Mouse (Mus musculus): ENCODE data around the gene Spta1. TPM values are rescaled to one million over a fixed set of nuclear protein-coding genes. Genes with fewer than 3 reads are reported as not detected.

Spta1 gene
- 2.0 and 2.4 TPM in 2 replicates for polyA plus RNA-seq (2014; fragmentation: Nextera tagmentation; extraction: Ambion mirVana)

GRCm38 (mm10) chr1:174172605-174173004 lies at the start of gene Spta1:
TSS of gene Spta1 (plus strand) at chr1:174172776.
- WGBS: 34% methylated on average over 3 of the region's 3 CpGs
- peak; percentile 4 for DNase-seq (ENCODE audit: low spot score)
- Histone ChIP-seq H3K9ac (replicated peaks; ENCODE audit: low read length) (no peak within 1 kb of the TSS), H3K27ac (replicated peaks; ENCODE audit: low read depth, low read length) (no peak within 1 kb of the TSS), H3K4me3 (ENCODE audit: low read depth, low read length) (no peak within 1 kb of the TSS), H3K9me3 (replicated peaks; ENCODE audit: control insufficient read depth, low read length) (no peaks in the 10 kb centered on the region), H3K4me1 (ENCODE audit: control insufficient read depth, insufficient read depth, low read length) (no peaks in the 10 kb centered on the region), H3K36me3 (replicated peaks; ENCODE audit: control insufficient read depth, insufficient read depth, low read depth, low read length) (no peaks in the 10 kb centered on the region), H3K4me2 (ENCODE audit: low read depth, low read length) (no peak within 1 kb of the TSS), H3K27me3 (ENCODE audit: control insufficient read depth, insufficient read depth, low read length) (no peaks in the 10 kb centered on the region)
- no peak for ATAC-seq (replicated peaks; ENCODE audit: insufficient number of reproducible peaks, low FRiP score, low TSS enrichment, low read depth)

- no peak for DNase-seq (ENCODE audit: low spot score)
- H3K4me2 ChIP-seq (ENCODE audit: low read depth, low read length): no peak within 1 kb of the TSS
- H3K9ac ChIP-seq (replicated peaks; ENCODE audit: low read length): no peak within 1 kb of the TSS
- no peaks in the 10 kb centered on the region for H3K4me1 ChIP-seq (ENCODE audit: control insufficient read depth, insufficient read depth, low read length)
- H3K4me3 ChIP-seq (ENCODE audit: low read depth, low read length): no peak within 1 kb of the TSS
- H3K27ac ChIP-seq (replicated peaks; ENCODE audit: low read depth, low read length): no peak within 1 kb of the TSS
- no peak for ATAC-seq (replicated peaks; ENCODE audit: insufficient number of reproducible peaks, low FRiP score, low TSS enrichment, low read depth)
- WGBS: 77% methylated on average over 3 of the region's 3 CpGs
- no peaks in the 10 kb centered on the region for H3K36me3 ChIP-seq (replicated peaks; ENCODE audit: control insufficient read depth, insufficient read depth, low read depth, low read length)
- no peaks in the 10 kb centered on the region for H3K9me3 ChIP-seq (replicated peaks; ENCODE audit: control insufficient read depth, low read length)
- no peaks in the 10 kb centered on the region for H3K27me3 ChIP-seq (ENCODE audit: control insufficient read depth, insufficient read depth, low read length)
These were observed 41.4 kb upstream of the Spta1 start, which contains the start of gene Olfr424 for GRCm38 (mm10) chr1:174131217-174131616. TSS of gene Olfr424 (plus strand) at chr1:174131517.

- no peak overlapping the region for H3K27ac ChIP-seq (replicated peaks; ENCODE audit: low read depth, low read length)
- H3K4me3 ChIP-seq (ENCODE audit: low read depth, low read length): no peak overlapping the region
- ATAC-seq (replicated peaks; ENCODE audit: insufficient number of reproducible peaks, low FRiP score, low TSS enrichment, low read depth) (no peak), DNase-seq (ENCODE audit: low spot score) (no peak)
- no peaks in the 10 kb centered on the region for H3K4me1 ChIP-seq (ENCODE audit: control insufficient read depth, insufficient read depth, low read length)
- WGBS: 72% methylated on average over 3 of the region's 3 CpGs
- H3K4me2 ChIP-seq (ENCODE audit: low read depth, low read length): no peak overlapping the region
- no peak overlapping the region for H3K9ac ChIP-seq (replicated peaks; ENCODE audit: low read length)
- H3K27me3 ChIP-seq (ENCODE audit: control insufficient read depth, insufficient read depth, low read length): no peaks in the 10 kb centered on the region
- no peaks in the 10 kb centered on the region for H3K36me3 ChIP-seq (replicated peaks; ENCODE audit: control insufficient read depth, insufficient read depth, low read depth, low read length)
- no peaks in the 10 kb centered on the region for H3K9me3 ChIP-seq (replicated peaks; ENCODE audit: control insufficient read depth, low read length)
These were observed 40.6 kb upstream of the Spta1 start for GRCm38 (mm10) chr1:174131999-174132398.

- Histone ChIP-seq H3K4me1 (ENCODE audit: control insufficient read depth, insufficient read depth, low read length) (no peaks in the 10 kb centered on the region), H3K36me3 (replicated peaks; ENCODE audit: control insufficient read depth, insufficient read depth, low read depth, low read length) (no peaks in the 10 kb centered on the region), H3K27me3 (ENCODE audit: control insufficient read depth, insufficient read depth, low read length) (no peaks in the 10 kb centered on the region), H3K4me3 (ENCODE audit: low read depth, low read length) (no peak overlapping the region), H3K9ac (replicated peaks; ENCODE audit: low read length) (no peak overlapping the region), H3K4me2 (ENCODE audit: low read depth, low read length) (no peak overlapping the region), H3K27ac (replicated peaks; ENCODE audit: low read depth, low read length) (no peak overlapping the region), H3K9me3 (replicated peaks; ENCODE audit: control insufficient read depth, low read length) (no peaks in the 10 kb centered on the region)
- ATAC-seq (replicated peaks; ENCODE audit: insufficient number of reproducible peaks, low FRiP score, low TSS enrichment, low read depth) (no peak), DNase-seq (ENCODE audit: low spot score) (no peak)
- 77% methylated on average over 2 of the region's 2 CpGs for WGBS
These were observed 31.2 kb upstream of the Spta1 start for GRCm38 (mm10) chr1:174141384-174141783.

- WGBS: 84% methylated on average over 1 of the region's 1 CpGs
- Histone ChIP-seq H3K9ac (replicated peaks; ENCODE audit: low read length) (no peak overlapping the region), H3K4me1 (ENCODE audit: control insufficient read depth, insufficient read depth, low read length) (no peaks in the 10 kb centered on the region), H3K4me2 (ENCODE audit: low read depth, low read length) (no peak overlapping the region), H3K9me3 (replicated peaks; ENCODE audit: control insufficient read depth, low read length) (no peaks in the 10 kb centered on the region), H3K4me3 (ENCODE audit: low read depth, low read length) (no peak overlapping the region), H3K36me3 (replicated peaks; ENCODE audit: control insufficient read depth, insufficient read depth, low read depth, low read length) (no peaks in the 10 kb centered on the region), H3K27me3 (ENCODE audit: control insufficient read depth, insufficient read depth, low read length) (no peaks in the 10 kb centered on the region), H3K27ac (replicated peaks; ENCODE audit: low read depth, low read length) (no peak overlapping the region)
- ATAC-seq (replicated peaks; ENCODE audit: insufficient number of reproducible peaks, low FRiP score, low TSS enrichment, low read depth) (no peak), DNase-seq (ENCODE audit: low spot score) (no peak)
These were observed 25.9 kb upstream of the Spta1 start for GRCm38 (mm10) chr1:174146696-174147095.

GRCm38 (mm10) chr1:174149289-174149688 lies 23.3 kb upstream of the Spta1 start:
- no peaks in the 10 kb centered on the region for H3K36me3 ChIP-seq (replicated peaks; ENCODE audit: control insufficient read depth, insufficient read depth, low read depth, low read length)
- no peaks in the 10 kb centered on the region for H3K4me1 ChIP-seq (ENCODE audit: control insufficient read depth, insufficient read depth, low read length)
- no peak overlapping the region for H3K4me3 ChIP-seq (ENCODE audit: low read depth, low read length)
- H3K9ac ChIP-seq (replicated peaks; ENCODE audit: low read length): no peak overlapping the region
- H3K9me3 ChIP-seq (replicated peaks; ENCODE audit: control insufficient read depth, low read length): no peaks in the 10 kb centered on the region
- ATAC-seq (replicated peaks; ENCODE audit: insufficient number of reproducible peaks, low FRiP score, low TSS enrichment, low read depth) (no peak), DNase-seq (ENCODE audit: low spot score) (no peak)
- no peak overlapping the region for H3K4me2 ChIP-seq (ENCODE audit: low read depth, low read length)
- no peaks in the 10 kb centered on the region for H3K27me3 ChIP-seq (ENCODE audit: control insufficient read depth, insufficient read depth, low read length)
- no peak overlapping the region for H3K27ac ChIP-seq (replicated peaks; ENCODE audit: low read depth, low read length)
- WGBS: 87% methylated on average over 2 of the region's 2 CpGs

GRCm38 (mm10) chr1:174155333-174155732 lies 17.2 kb upstream of the Spta1 start, which contains the start of gene Olfr420:
TSS of gene Olfr420 (plus strand) at chr1:174155633.
- Histone ChIP-seq H3K27ac (replicated peaks; ENCODE audit: low read depth, low read length) (no peak within 1 kb of the TSS), H3K4me3 (ENCODE audit: low read depth, low read length) (no peak within 1 kb of the TSS), H3K36me3 (replicated peaks; ENCODE audit: control insufficient read depth, insufficient read depth, low read depth, low read length) (no peaks in the 10 kb centered on the region), H3K4me2 (ENCODE audit: low read depth, low read length) (no peak within 1 kb of the TSS), H3K27me3 (ENCODE audit: control insufficient read depth, insufficient read depth, low read length) (no peaks in the 10 kb centered on the region), H3K9ac (replicated peaks; ENCODE audit: low read length) (no peak within 1 kb of the TSS), H3K9me3 (replicated peaks; ENCODE audit: control insufficient read depth, low read length) (no peaks in the 10 kb centered on the region), H3K4me1 (ENCODE audit: control insufficient read depth, insufficient read depth, low read length) (no peaks in the 10 kb centered on the region)
- 92% methylated on average over 1 of the region's 1 CpGs for WGBS
- ATAC-seq (replicated peaks; ENCODE audit: insufficient number of reproducible peaks, low FRiP score, low TSS enrichment, low read depth) (no peak), DNase-seq (ENCODE audit: low spot score) (no peak)

- no peaks in the 10 kb centered on the region for H3K4me1 ChIP-seq (ENCODE audit: control insufficient read depth, insufficient read depth, low read length)
- WGBS: 87% methylated on average over 3 of the region's 3 CpGs
- no peak overlapping the region for H3K4me3 ChIP-seq (ENCODE audit: low read depth, low read length)
- H3K27ac ChIP-seq (replicated peaks; ENCODE audit: low read depth, low read length): no peak overlapping the region
- no peaks in the 10 kb centered on the region for H3K36me3 ChIP-seq (replicated peaks; ENCODE audit: control insufficient read depth, insufficient read depth, low read depth, low read length)
- no peak overlapping the region for H3K4me2 ChIP-seq (ENCODE audit: low read depth, low read length)
- H3K9ac ChIP-seq (replicated peaks; ENCODE audit: low read length): no peak overlapping the region
- ATAC-seq (replicated peaks; ENCODE audit: insufficient number of reproducible peaks, low FRiP score, low TSS enrichment, low read depth) (no peak), DNase-seq (ENCODE audit: low spot score) (no peak)
- no peaks in the 10 kb centered on the region for H3K9me3 ChIP-seq (replicated peaks; ENCODE audit: control insufficient read depth, low read length)
- no peaks in the 10 kb centered on the region for H3K27me3 ChIP-seq (ENCODE audit: control insufficient read depth, insufficient read depth, low read length)
These were observed 15.0 kb upstream of the Spta1 start for GRCm38 (mm10) chr1:174157622-174158021.
